Mouse (Mus musculus): ENCODE measurements around the gene Txnrd3. TPM values are rescaled to one million over a fixed set of nuclear protein-coding genes. Genes with fewer than 3 reads are reported as not detected.

The Txnrd3 gene
- total RNA-seq, 2 experiments from 2014 or later: 20.0 to 22.6 TPM

DNA sequence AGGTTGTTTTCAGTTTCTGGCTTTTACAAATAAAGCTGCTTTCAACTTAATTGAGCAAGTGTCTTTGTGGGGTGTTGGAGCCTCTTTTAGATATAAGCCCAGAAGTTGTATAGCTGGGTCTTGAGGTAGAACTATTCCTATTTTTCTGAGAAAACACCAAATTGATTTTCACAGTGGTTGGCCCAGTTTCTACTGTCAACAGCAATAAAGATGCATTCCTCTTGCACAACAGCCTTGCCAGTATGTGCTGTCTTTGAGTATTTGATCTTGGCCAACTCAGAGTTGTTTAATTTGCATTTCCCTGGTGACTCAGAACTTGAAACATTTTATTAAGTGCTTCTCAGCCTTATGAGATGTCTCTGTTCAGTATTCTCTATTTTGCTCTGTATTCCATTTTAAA is 74.3 kb downstream of the Txnrd3 start:
- intact Hi-C loops (cut with DNase I): no loop called here
- DNase-seq: no peak

Other genes with a start within 250 kb of the Txnrd3 start
- gene Chchd6, start 48.3 kb upstream of the Txnrd3 start, total RNA-seq (2021): 10 to 100 TPM; 84.9 to 88.1 TPM
- gene Vmn1r40, start 63.6 kb downstream of the Txnrd3 start, total RNA-seq (2021): not detected
- gene Vmn1r41, start 96.8 kb downstream of the Txnrd3 start, total RNA-seq (2021): not detected
- not detected for gene Vmn1r42, start 232.4 kb downstream of the Txnrd3 start, total RNA-seq (2021)
- gene Vmn1r43, start 232.4 kb downstream of the Txnrd3 start, total RNA-seq (2021): not detected
- gene Vmn1r44, start 239.7 kb downstream of the Txnrd3 start, total RNA-seq (2021): not detected